Mouse (Mus musculus): ENCODE measurements around the gene Tssk6.

DNA sequence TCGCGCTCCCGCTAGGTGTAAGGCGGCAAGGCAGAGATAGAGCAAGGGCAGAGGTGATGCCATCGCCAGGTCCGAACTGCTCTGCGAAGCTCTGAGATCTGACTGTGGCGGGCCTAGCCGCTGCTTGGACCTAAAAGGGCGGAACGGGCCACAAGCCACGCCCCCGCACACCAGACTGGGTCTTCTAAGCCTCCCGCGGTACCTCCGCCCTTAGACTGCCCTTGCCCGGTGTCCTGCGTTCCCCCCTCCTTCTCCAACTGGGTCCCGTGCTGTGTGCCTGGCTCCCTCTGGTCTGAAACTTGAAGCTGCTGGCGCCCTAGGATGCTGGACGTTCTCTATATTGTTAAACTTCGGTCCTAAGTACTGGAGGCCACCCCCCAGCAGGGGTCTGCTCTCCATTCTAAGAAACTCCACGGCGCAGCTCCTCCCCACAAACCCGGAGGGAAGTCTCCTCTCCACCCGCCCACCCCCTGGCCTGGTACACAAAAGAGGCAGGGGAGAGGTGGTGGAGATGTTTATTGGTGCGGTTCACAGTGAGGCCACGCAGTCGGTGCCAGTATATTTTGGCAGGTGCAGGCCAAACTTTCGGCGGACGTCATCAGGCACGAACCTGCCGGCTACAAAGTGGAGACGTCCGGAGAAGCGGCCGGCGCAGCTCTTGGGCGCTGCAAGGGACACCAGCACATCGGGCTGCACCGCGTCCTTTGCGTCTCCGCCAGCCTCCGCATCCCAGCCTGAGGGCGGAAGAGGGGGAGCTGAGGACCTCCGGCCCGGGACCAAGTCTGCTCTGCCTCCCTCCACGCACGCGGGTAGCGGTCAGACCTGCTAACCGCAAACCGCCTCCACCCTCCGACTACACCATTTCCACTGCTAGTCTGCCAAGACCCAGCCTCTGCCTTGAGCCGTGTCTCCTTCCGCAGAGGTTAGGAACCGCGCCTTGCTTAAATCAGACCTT lies 14.4 kb upstream of the Tssk6 start, which contains the start of gene Cilp2:
- TF ChIP-seq POLR2A (IDR thresholded peaks at IDR 0.05; ENCODE audit: insufficient read length, low read depth) (no peak), CEBPB (IDR thresholded peaks at IDR 0.05; ENCODE audit: insufficient read depth, poor library complexity, severe bottlenecking) (no peak), TCF12 (IDR thresholded peaks at IDR 0.05; ENCODE audit: insufficient read depth, poor library complexity, severe bottlenecking) (no peak)
